Mouse (Mus musculus) adrenal gland, postnatal 10 days (tissue): ENCODE results near the gene Vps13d. TPM values are rescaled to one million over a fixed set of nuclear protein-coding genes. Genes with fewer than 3 reads are reported as not detected.

Experiments
- DNase-seq: peaks from one replicate; pipeline ENCODE4 v3.0.0; 2021; ENCODE audit warnings: mixed read lengths
- total RNA-seq, 2 experiments: library from RNA; stranded (reverse); gene quantifications; 2 replicates each; pipeline ENCODE4 v1.2.3; 2021

The Vps13d gene
- total RNA-seq, 2 experiments from 2014 or later: 49.4 to 66.0 TPM

GRCm38 (mm10) chr4:144974458-144974857, 220.3 kb downstream of the Vps13d start:
- no peak for DNase-seq

- peak; percentile 63 for DNase-seq
These were observed 221.7 kb downstream of the Vps13d start for GRCm38 (mm10) chr4:144972948-144973720.

- DNase-seq: no peak
These were observed 223.8 kb downstream of the Vps13d start for GRCm38 (mm10) chr4:144971048-144971447.

DNA sequence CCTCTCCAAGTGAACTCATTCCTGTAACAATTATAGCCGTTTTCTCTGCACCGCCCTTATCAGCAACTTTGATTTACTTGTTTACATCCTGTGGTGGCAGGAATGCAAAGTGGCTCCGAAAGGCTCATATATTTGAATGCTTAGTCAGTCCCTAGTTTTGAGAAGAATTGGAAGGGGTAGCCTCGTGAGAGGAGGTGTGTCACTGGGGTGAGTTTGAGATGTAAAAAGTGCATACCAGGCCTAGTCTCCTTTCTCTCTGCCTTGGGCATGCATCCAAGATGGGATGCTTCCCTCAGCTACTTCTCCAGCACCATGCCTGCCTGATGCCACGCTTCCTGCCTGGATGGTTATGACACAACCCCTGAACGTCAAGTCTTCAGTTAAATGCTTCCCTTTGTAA, 225.8 kb downstream of the Vps13d start:
- DNase-seq: no peak

- no peak for DNase-seq
These were observed 226.4 kb downstream of the Vps13d start for GRCm38 (mm10) chr4:144968371-144968770.

- no peak for DNase-seq
These were observed 229.6 kb downstream of the Vps13d start for GRCm38 (mm10) chr4:144965255-144965654.

- no peak for DNase-seq
These were observed 233.1 kb downstream of the Vps13d start for GRCm38 (mm10) chr4:144961696-144962095.

DNA sequence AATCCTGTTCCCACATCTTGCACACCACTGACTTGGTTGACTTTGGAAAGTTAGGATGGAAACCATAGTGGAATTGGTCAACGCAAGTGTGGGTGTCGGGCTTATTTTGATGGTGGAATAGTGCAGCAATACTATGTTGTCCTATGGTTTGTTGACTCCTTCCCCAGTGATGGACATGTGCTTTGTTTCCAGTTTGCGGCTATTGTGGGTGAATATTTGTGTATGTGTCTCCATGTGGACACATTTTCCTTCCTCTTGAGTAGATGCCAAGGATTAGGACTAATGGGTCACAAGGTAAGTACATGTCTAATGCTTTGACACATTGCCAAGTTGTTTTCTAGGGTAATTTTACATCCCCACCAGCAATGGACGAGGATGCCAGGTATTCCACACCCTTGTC, 233.6 kb downstream of the Vps13d start:
- no peak for DNase-seq

- DNase-seq: peak; percentile 92
These were observed 234.5 kb downstream of the Vps13d start for GRCm38 (mm10) chr4:144960188-144960904.

DNA sequence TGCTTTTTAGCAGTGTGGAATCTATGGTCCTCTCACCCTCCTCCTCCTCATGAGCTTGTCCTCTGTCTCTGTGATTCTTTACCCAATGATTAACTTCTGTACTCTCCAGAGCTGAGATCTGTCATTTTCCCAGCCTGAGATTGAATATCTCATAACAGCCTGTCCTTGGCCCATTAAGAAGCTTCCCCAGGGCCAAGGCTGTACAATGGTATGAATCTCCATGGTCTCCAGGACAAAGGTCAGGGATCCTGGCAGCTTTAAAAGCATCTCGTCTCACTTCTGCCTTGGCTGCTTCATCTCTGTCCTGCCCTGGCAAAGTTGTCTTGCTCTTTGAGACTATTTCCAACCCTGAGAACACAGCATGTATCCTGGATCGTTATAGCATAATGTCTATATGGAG, 237.1 kb downstream of the Vps13d start:
- DNase-seq: peak; percentile 58

DNA sequence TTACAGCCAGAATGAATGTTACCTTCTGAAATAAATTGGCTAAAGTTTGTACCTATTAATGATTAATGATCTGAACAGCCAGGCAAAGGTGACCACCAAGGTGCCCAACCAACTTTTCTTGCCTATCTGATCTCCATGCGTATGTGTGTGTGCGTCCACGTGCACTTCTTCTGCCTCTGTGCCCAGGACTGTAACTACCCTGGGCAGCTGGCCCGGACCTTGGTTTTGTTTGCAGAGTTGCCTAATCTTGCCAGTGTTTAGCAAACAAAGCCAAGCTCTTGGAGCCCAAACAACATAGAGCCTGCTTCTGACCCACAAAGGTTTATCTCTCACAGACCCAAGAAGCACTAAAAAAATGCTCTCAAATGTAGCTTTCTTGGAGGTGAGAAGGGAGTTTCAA, 237.6 kb downstream of the Vps13d start:
- DNase-seq: peak; percentile 82

- no peak for DNase-seq
These were observed 238.5 kb downstream of the Vps13d start for GRCm38 (mm10) chr4:144956293-144956692.

DNA sequence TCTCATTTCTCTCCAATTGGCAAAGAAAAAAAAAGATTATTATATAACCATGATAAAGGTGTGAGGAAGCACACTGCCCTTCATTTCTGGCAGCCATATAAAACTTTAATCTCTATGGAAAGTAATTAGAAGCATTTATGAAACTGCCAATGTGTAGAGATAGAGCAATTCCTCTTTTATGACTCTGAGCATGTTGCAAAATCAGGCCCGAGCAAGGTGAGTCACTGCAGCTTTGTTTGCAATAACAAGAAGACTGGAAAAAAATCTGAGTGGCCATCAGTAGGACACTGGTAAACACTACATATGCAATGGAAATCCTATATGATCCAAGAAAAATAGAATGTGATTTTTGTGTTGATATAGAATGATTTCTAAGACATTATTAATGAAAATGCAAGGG, 238.9 kb downstream of the Vps13d start:
- DNase-seq: no peak

GRCm38 (mm10) chr4:144953421-144953820, 241.4 kb downstream of the Vps13d start:
- DNase-seq: no peak

DNA sequence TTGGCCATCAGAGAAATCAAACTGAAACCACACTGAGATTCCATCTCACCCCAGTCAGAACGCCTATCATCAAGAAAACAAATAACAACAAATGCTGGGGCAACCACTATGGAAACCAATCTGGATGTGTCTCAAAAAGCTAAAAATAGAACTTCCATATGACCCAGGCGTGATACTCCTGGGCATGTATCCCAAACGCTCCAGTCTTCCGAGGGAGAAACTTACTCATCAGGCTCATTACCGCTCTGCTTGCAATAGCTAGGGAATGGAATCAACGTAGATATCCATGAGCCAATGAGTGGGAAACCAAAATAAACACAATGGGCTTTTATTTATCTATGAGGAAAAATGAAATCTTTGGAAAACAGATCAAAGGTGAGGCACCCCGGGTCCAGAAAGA, 242.9 kb downstream of the Vps13d start:
- no peak for DNase-seq

DNA sequence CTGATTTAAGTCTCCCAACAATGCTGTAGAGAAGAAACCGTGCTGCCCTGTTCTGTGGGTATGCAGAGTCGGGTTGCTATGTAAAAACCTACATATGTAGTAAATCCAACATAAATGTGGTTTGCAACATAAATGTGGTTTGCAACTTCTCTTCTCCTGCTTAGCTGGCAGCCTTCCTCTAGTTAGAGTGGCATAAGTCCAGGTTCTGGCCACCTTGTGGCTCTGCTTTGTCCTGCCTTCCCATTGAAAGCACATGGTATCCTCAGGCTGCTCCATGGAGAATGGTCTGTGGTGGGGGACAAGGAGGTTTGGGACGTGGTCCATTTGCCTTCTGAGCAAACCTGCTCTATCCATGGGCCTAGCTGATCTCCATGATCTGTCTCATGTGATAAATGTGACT, 243.9 kb downstream of the Vps13d start:
- DNase-seq: no peak

DNA sequence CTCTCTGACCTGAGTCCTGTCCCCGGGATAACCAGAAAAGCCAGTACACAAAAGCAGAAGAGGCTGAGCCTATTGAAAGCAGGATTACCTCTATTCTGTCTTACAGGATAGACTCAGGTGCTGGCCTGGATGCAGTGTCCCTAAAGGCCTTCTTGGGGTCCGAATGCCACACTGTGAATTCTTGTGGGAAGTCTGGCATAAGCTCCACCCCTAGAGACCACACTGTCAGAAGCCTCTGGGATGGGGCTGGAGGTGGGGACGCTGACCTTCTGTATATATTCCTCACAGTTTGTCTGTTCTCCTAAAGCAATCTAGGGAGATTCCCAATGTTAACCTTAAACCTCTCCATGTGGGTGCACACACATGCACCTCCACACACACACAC, 244.5 kb downstream of the Vps13d start:
- DNase-seq: no peak

DNA sequence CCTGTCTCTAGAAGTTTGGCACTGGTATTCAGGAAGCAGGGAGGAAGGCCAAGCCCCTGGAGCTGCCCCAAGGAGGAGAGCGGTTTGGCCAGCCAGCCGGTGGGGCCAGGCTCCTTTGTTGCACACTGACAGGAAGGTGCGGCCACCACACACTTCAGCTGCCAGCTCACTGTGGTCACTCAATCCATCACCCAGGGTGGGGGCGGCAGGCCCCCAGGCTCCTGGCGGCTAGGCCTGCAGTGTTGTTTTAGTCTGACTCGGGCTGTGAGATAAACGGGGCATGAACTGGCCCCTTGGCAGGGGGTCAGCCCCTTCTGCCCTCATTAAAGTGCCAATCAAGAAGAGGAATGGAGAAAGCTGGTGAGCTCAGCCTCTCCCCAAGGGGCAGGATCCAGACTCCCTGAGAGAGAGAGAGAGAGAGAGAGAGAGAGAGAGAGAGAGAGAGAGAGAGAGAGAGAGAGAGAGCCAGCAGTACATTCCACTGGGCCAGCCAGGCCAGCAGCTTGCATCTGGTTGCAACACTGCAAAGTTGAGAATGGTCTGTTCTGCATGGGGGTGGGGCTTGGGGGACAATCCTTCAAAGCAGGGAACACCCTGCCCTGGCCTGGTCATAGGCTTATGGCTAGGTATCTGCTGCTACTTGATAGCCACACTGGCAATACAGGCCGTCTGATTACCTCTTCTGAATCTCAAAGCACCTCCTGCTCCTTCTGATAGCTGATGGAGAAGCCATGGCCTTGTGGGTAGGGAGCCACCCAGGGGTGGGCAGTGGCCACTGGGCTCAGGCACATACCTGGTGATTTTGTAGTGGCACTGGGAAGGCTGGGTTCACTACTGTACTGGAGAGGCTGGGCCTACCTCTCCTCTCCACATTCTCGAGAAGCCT, 245.1 kb downstream of the Vps13d start:
- peak; percentile 82 for DNase-seq

GRCm38 (mm10) chr4:144947738-144948390, 246.9 kb downstream of the Vps13d start:
- peak; percentile 89 for DNase-seq

GRCm38 (mm10) chr4:144943273-144943672, 251.5 kb downstream of the Vps13d start:
- DNase-seq: no peak

GRCm38 (mm10) chr4:144942433-144942832, 252.4 kb downstream of the Vps13d start:
- DNase-seq: no peak

- DNase-seq: no peak
These were observed 253.9 kb downstream of the Vps13d start for GRCm38 (mm10) chr4:144940796-144941462.
